Mouse (Mus musculus) hindbrain, embryonic 12.5 days (tissue): Measurements from ENCODE around the gene Lamb1. TPM values are rescaled to one million over a fixed set of nuclear protein-coding genes. Genes with fewer than 3 reads are reported as not detected.

Experiments
- ATAC-seq: fragments of 200-750 bp; cut with Nextera tagmentation; 2 replicates; pipeline ENCODE4 v1.8.0; 2017; ENCODE audit warnings: moderate TSS enrichment; ENCODE audit not compliant: low FRiP score
- H3K27ac ChIP-seq: fragments of 300-500 bp; sonication (generic); 2 replicates; pipeline ENCODE4 v1.5.1; 2016; ENCODE audit warnings: mild to moderate bottlenecking
- H3K27me3 ChIP-seq: fragments of 300-500 bp; sonication (generic); 2 replicates; pipeline ENCODE4 v1.6.1; 2016; ENCODE audit warnings: mild to moderate bottlenecking
- H3K36me3 ChIP-seq: fragments of 300-500 bp; sonication (generic); 2 replicates; pipeline ENCODE4 v1.6.1; 2016; ENCODE audit warnings: mild to moderate bottlenecking
- H3K4me1 ChIP-seq: fragments of 300-500 bp; sonication (generic); 2 replicates; pipeline ENCODE4 v1.6.1; 2016
- H3K4me2 ChIP-seq: fragments of 300-500 bp; sonication (generic); replicated peaks from 2 replicates; pipeline ENCODE4 v1.6.1; 2016; ENCODE audit warnings: mild to moderate bottlenecking
- H3K4me3 ChIP-seq: fragments of 300-500 bp; sonication (generic); 2 replicates; pipeline ENCODE4 v1.5.1; 2016; ENCODE audit warnings: mild to moderate bottlenecking
- H3K9ac ChIP-seq: fragments of 300-500 bp; sonication (generic); 2 replicates; pipeline ENCODE4 v1.6.1; 2016; ENCODE audit warnings: mild to moderate bottlenecking, moderate library complexity
- H3K9me3 ChIP-seq: fragments of 300-500 bp; sonication (generic); replicated peaks from 2 replicates; pipeline ENCODE4 v1.6.1; 2016; ENCODE audit warnings: mild to moderate bottlenecking
- WGBS: fragments of 180-500 bp; shearing (Covaris S2); methylation state at CpG from one replicate; pipeline ENCODE4 v1.1.7; 2016; 5-methylcytosine and 5-hydroxymethylcytosine counted together
- polyA plus RNA-seq: library from polyadenylated mRNA; unstranded; fragments of >200 nt; fragmentation: Nextera tagmentation; extraction: Ambion mirVana; gene quantifications from 2 replicates; pipeline ENCODE4 v1.2.1, GENCODE M21; 2016

The Lamb1 gene
- polyA plus RNA-seq, 1 experiment from 2014 or later = 33.7 TPM

DNA sequence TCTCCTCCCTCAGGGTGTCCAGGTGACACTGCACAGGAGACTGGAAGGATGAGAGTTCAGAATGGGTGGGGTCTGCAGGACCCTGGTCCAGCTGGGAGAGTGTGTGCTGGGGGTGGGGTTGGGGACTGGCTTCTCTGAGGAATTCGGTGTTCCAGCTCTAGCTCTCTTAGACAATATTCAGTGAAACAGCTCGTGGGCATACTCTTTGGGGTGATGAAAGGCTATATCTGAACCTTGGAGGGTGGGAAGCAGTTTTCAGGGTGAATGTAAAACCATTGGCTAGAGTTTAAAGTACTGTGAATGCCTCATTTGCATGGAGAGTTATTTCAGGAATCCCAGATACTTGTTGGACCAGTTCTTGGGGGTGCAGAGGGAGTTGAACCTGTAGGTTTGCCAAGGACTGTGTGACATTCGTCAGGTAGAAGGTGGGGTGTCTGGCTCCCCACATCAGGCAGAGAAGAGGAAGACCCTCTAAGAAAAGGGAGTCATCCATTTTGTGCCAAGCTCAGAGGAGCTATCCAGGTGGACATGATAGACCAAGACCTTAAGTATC is 25.9 kb upstream of the Lamb1 start:
- Histone ChIP-seq H3K27ac (no peak overlapping the region), H3K36me3 (no peaks in the 10 kb centered on the region), H3K9ac (no peak overlapping the region), H3K4me1 (peaks cover 6% of the 10 kb centered on the region; the same call in 1 of the 2 replicates), H3K27me3 (no peaks in the 10 kb centered on the region), H3K4me3 (no peak overlapping the region), H3K4me2 (no peak overlapping the region), H3K9me3 (no peaks in the 10 kb centered on the region)
- no peak for ATAC-seq
- WGBS = 80% methylated on average over 3 of the region's 3 CpGs

DNA sequence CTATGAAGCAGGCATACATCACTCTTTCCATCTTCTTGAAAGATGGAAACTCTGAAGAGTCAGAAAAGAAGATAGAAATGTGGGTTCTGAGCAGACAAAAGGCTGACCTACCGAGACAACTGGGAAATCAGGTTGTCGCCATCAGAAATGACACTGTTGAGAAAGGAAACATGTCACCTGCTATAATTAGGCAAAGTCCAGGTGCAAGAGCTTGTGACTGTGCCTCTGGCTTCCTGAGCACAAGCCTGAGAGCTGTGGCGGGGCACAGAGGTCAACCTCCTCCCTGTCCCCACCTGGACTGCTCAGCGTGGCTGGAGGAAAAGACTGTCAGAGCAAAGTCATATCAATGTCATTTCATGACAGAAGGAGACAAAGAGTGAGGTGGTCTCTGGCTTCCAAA is 25.2 kb upstream of the Lamb1 start:
- Histone ChIP-seq H3K4me1 (peaks cover 6% of the 10 kb centered on the region; the same call in 1 of the 2 replicates), H3K27me3 (no peaks in the 10 kb centered on the region), H3K4me3 (no peak overlapping the region), H3K27ac (no peak overlapping the region), H3K36me3 (no peaks in the 10 kb centered on the region), H3K9ac (no peak overlapping the region), H3K9me3 (no peaks in the 10 kb centered on the region), H3K4me2 (no peak overlapping the region)
- no peak for ATAC-seq
- whole genome bisulfite sequencing = 69% methylated on average over 4 of the region's 4 CpGs

GRCm38 (mm10) chr12:31240470-31240869 is 24.6 kb upstream of the Lamb1 start, which contains the start of gene Gm6993:
Gene Gm6993 (plus strand): TSS chr12:31240770.
- no peak within 1 kb of the TSS for H3K4me2 ChIP-seq
- H3K9ac ChIP-seq = no peak within 1 kb of the TSS
- H3K4me3 ChIP-seq = no peak within 1 kb of the TSS
- no peaks in the 10 kb centered on the region for H3K36me3 ChIP-seq
- 80% methylated on average over 5 of the region's 5 CpGs for WGBS
- no peak within 1 kb of the TSS for H3K27ac ChIP-seq
- no peak for ATAC-seq
- H3K9me3 ChIP-seq = no peaks in the 10 kb centered on the region
- H3K4me1 ChIP-seq = peaks cover 6% of the 10 kb centered on the region; the same call in 1 of the 2 replicates
- H3K27me3 ChIP-seq = no peaks in the 10 kb centered on the region

GRCm38 (mm10) chr12:31241595-31242342 is 23.3 kb upstream of the Lamb1 start:
- peaks cover 5% of the 10 kb centered on the region; the same call in 1 of the 2 replicates for H3K4me1 ChIP-seq
- no peak overlapping the region for H3K4me2 ChIP-seq
- H3K9ac ChIP-seq = no peak overlapping the region
- ATAC-seq = no peak
- 82% methylated on average over 6 of the region's 6 CpGs for WGBS
- no peak overlapping the region for H3K4me3 ChIP-seq
- no peak overlapping the region for H3K27ac ChIP-seq
- no peaks in the 10 kb centered on the region for H3K36me3 ChIP-seq
- H3K27me3 ChIP-seq = no peaks in the 10 kb centered on the region
- no peaks in the 10 kb centered on the region for H3K9me3 ChIP-seq

GRCm38 (mm10) chr12:31244001-31244400 is 21.0 kb upstream of the Lamb1 start:
- Histone ChIP-seq H3K36me3 (no peaks in the 10 kb centered on the region), H3K9me3 (no peaks in the 10 kb centered on the region), H3K27ac (no peak overlapping the region), H3K4me3 (no peak overlapping the region), H3K4me2 (no peak overlapping the region), H3K27me3 (no peaks in the 10 kb centered on the region), H3K9ac (no peak overlapping the region), H3K4me1 (peaks cover 3% of the 10 kb centered on the region; the same call in 1 of the 2 replicates)
- 92% methylated on average over 2 of the region's 2 CpGs for WGBS
- ATAC-seq = no peak

- Histone ChIP-seq H3K4me1 (peaks cover 3% of the 10 kb centered on the region; the same call in 1 of the 2 replicates), H3K27ac (no peak overlapping the region), H3K36me3 (no peaks in the 10 kb centered on the region), H3K4me2 (no peak overlapping the region), H3K4me3 (no peak overlapping the region), H3K27me3 (no peaks in the 10 kb centered on the region), H3K9me3 (no peaks in the 10 kb centered on the region), H3K9ac (no peak overlapping the region)
- no peak for ATAC-seq
- 86% methylated on average over 3 of the region's 3 CpGs for WGBS
These were observed 20.3 kb upstream of the Lamb1 start for GRCm38 (mm10) chr12:31244691-31245090.

- H3K27ac ChIP-seq = no peak overlapping the region
- no peak overlapping the region for H3K4me3 ChIP-seq
- no peaks in the 10 kb centered on the region for H3K36me3 ChIP-seq
- H3K27me3 ChIP-seq = no peaks in the 10 kb centered on the region
- peaks cover 3% of the 10 kb centered on the region; the same call in 1 of the 2 replicates for H3K4me1 ChIP-seq
- no peak for ATAC-seq
- H3K4me2 ChIP-seq = no peak overlapping the region
- H3K9me3 ChIP-seq = no peaks in the 10 kb centered on the region
- 59% methylated on average over 3 of the region's 3 CpGs for WGBS
- H3K9ac ChIP-seq = no peak overlapping the region
These were observed 18.9 kb upstream of the Lamb1 start for GRCm38 (mm10) chr12:31246153-31246552.

DNA sequence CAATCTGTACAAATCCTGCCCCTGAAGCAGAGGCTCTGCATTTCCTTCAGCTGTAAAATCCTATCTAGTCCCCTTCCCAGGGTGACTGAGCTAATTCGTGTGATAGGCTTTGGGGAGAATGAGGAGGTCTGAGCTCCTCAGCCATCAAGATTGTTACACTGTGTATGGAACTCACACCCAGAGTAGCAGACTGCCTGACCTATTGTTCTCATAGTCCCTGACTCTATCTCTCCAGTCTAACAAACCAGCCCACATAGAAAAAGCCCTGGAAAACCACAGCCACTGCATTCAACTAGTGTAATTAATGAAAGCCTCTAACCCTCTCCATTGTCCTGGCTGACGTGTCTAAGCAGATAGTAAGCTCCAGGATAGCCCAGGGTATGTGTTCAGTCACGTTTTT is 18.4 kb upstream of the Lamb1 start:
- Histone ChIP-seq H3K4me1 (peaks cover 3% of the 10 kb centered on the region; the same call in 1 of the 2 replicates), H3K36me3 (no peaks in the 10 kb centered on the region), H3K4me3 (no peak overlapping the region), H3K27me3 (no peaks in the 10 kb centered on the region), H3K4me2 (no peak overlapping the region), H3K9ac (no peak overlapping the region), H3K27ac (no peak overlapping the region), H3K9me3 (no peaks in the 10 kb centered on the region)
- 27% methylated on average over 3 of the region's 3 CpGs for WGBS
- no peak for ATAC-seq

DNA sequence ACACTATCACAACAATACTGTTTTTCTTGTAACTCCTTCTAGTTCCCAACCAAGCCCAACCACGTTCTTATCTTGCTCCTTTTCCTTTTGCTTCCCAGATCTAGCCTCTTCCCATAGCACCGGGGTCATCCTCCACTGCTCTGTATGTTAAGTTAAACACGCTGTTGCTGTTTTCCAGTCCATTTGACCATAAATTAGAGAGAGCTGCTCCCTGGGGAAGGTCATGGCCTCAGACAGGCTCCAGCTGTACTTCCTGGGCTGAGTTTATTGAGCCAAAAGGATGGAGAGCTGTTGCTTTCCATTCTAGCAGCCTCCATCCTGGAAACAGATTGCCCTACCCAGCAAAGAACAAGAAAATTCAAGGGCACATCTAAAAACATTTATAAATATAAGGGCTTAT is 16.9 kb upstream of the Lamb1 start:
- no peak overlapping the region for H3K4me3 ChIP-seq
- WGBS = 29% methylated on average over 3 of the region's 3 CpGs
- H3K36me3 ChIP-seq = no peaks in the 10 kb centered on the region

GRCm38 (mm10) chr12:31248681-31249080 is 16.4 kb upstream of the Lamb1 start:
- no peaks in the 10 kb centered on the region for H3K27me3 ChIP-seq
- H3K4me1 ChIP-seq = peaks cover 3% of the 10 kb centered on the region; the same call in 1 of the 2 replicates
- no peak overlapping the region for H3K27ac ChIP-seq
- no peaks in the 10 kb centered on the region for H3K36me3 ChIP-seq
- ATAC-seq = no peak
- no peaks in the 10 kb centered on the region for H3K9me3 ChIP-seq
- WGBS = 40% methylated on average over 10 of the region's 10 CpGs
- H3K4me3 ChIP-seq = no peak overlapping the region
- H3K9ac ChIP-seq = no peak overlapping the region
- no peak overlapping the region for H3K4me2 ChIP-seq

More for the DNA sequence above, 16.9 kb upstream of the Lamb1 start:
- no peaks in the 10 kb centered on the region for H3K27me3 ChIP-seq
- ATAC-seq = no peak
- H3K27ac ChIP-seq = no peak overlapping the region
- H3K4me1 ChIP-seq = peaks cover 3% of the 10 kb centered on the region; the same call in 1 of the 2 replicates
- H3K9me3 ChIP-seq = no peaks in the 10 kb centered on the region
- H3K4me2 ChIP-seq = no peak overlapping the region
- H3K9ac ChIP-seq = no peak overlapping the region

DNA sequence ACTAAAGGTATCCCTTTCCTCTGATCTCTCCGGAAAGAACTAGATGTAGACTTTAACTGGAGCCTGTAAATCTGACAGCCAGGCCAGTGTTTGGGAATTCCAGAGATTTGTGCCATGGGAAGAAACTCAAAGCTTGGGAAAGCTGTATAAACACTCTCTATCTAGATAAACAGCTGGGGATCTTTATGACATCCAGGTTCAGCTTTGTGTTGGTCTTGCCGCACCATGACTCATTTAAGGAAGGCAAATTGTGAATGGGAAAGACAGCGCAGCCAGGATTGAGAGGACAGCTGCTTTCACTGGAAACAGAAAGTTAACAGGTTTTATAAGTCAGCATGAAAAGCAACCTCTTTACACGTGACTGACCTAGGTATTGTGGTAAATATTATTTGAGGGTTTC is 12.8 kb upstream of the Lamb1 start:
- ATAC-seq = no peak
- Histone ChIP-seq H3K4me3 (no peak overlapping the region), H3K9ac (no peak overlapping the region), H3K36me3 (no peaks in the 10 kb centered on the region), H3K27me3 (no peaks in the 10 kb centered on the region), H3K27ac (no peak overlapping the region), H3K9me3 (no peaks in the 10 kb centered on the region), H3K4me1 (0 out of 2 replicates have a peak, but pooled peaks cover 3% of the 10 kb centered on the region), H3K4me2 (no peak overlapping the region)
- 70% methylated on average over 4 of the region's 4 CpGs for WGBS

DNA sequence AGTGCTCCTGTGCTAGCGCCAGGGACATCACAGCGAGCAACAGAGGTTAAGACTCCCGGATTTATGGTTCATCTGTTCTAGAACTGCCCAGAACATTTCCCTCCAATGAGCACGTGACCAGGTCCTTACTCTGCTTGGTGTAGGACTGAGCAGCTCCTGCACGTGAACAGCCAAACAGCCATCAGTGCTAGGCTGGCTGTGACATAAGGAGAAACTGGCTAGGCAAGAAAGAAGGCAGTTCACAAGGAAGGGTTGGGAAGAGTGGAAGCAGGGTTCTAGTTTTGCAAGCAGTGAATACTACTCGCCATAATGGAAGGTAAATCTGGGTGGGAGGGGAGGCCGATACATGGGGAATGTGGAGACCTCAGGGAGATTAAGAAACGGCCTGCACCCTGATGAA is 10.1 kb upstream of the Lamb1 start:
- ATAC-seq = no peak
- WGBS = 88% methylated on average over 8 of the region's 8 CpGs

More for the DNA sequence above, 10.1 kb upstream of the Lamb1 start:
- H3K27me3 ChIP-seq = no peaks in the 10 kb centered on the region
- H3K9me3 ChIP-seq = no peaks in the 10 kb centered on the region
- no peak overlapping the region for H3K9ac ChIP-seq
- H3K4me1 ChIP-seq = no peaks in the 10 kb centered on the region
- H3K4me2 ChIP-seq = no peak overlapping the region
- no peak overlapping the region for H3K27ac ChIP-seq
- H3K4me3 ChIP-seq = no peak overlapping the region
- H3K36me3 ChIP-seq = no peaks in the 10 kb centered on the region
